Mouse (Mus musculus): ENCODE data around the gene Gadd45b.

GRCm38 (mm10) chr10:80970159-80970558, 40.3 kb downstream of the Gadd45b start:
- no peak for TF ChIP-seq CTCF (IDR thresholded peaks at IDR 0.05 in 2 of 3, conservative IDR thresholded peaks at IDR 0.05 in 1 of 3; ENCODE audit: control insufficient read depth in 1 of 3, insufficient read depth in 1 of 3, low read depth in 2 of 3, low read length in 3 of 3, poor library complexity in 1 of 3, severe bottlenecking in 1 of 3)
- TF ChIP-seq SMC3 (IDR thresholded peaks at IDR 0.05; ENCODE audit: low read depth, low read length): no peak
- TF ChIP-seq MAFK (IDR thresholded peaks at IDR 0.05; ENCODE audit: borderline replicate concordance, low read depth, low read length): no peak
- no peak for TF ChIP-seq GATA1 (IDR thresholded peaks at IDR 0.05; ENCODE audit: low read depth, low read length)
